Mouse (Mus musculus): ENCODE measurements around the gene Klhdc8a.
"Not testable (repeated sequence)": the region's sequence is repeated elsewhere in the genome, so short reads cannot be mapped to it uniquely, and the experiment has no call there.

Klhdc8a gene

GRCm38 (mm10) chr1:132346951-132347350 lies 48.5 kb downstream of the Klhdc8a start:
- DNase-seq, result no peak

GRCm38 (mm10) chr1:132348401-132348800 lies 50.0 kb downstream of the Klhdc8a start:
- no peak for DNase-seq

GRCm38 (mm10) chr1:132349049-132349448 lies 50.6 kb downstream of the Klhdc8a start:
- not testable (repeated sequence) for DNase-seq

- not testable (repeated sequence) for DNase-seq
These were observed 51.2 kb downstream of the Klhdc8a start for GRCm38 (mm10) chr1:132349601-132350000.

GRCm38 (mm10) chr1:132351058-132351457 lies 52.6 kb downstream of the Klhdc8a start:
- no peak for DNase-seq

GRCm38 (mm10) chr1:132353389-132353788 lies 55.0 kb downstream of the Klhdc8a start:
- no peak for DNase-seq

GRCm38 (mm10) chr1:132354234-132354633 lies 55.8 kb downstream of the Klhdc8a start:
- DNase-seq, result no peak

- no peak for DNase-seq
These were observed 56.8 kb downstream of the Klhdc8a start for GRCm38 (mm10) chr1:132355162-132355601.

- DNase-seq, result peak; percentile 40 to 50
These were observed 57.4 kb downstream of the Klhdc8a start for GRCm38 (mm10) chr1:132355841-132356242.

- no peak for DNase-seq
These were observed 58.4 kb downstream of the Klhdc8a start for GRCm38 (mm10) chr1:132356841-132357240.

Measured in thymus, adult 18-20 months (tissue).